In genomic region chr4:86885790-86886159, GRCm38 (mm10) we compare ENCODE assay signal across 7 mouse cellular contexts. TPM values are rescaled to one million over a fixed set of nuclear protein-coding genes. Genes with fewer than 3 reads are reported as not detected.
A peak's percentile ranks its signal among the peaks of the same experiment; 100 is the strongest.
DNase-seq lines count a peak whose midpoint lies in the region; ATAC-seq and TF ChIP-seq lines count a peak whose summit lies in the region.

No protein-coding gene starts in this region.

- no peaks in the 10 kb centered on the region for H3K79me2 ChIP-seq in myocyte (ENCODE audit: control insufficient read depth, insufficient read depth)

- no peak for TF ChIP-seq POLR2A in spleen, adult 2 months (IDR thresholded peaks at IDR 0.05; ENCODE audit: low read depth, low read length)
- no peak for TF ChIP-seq POLR2A in myocyte (IDR thresholded peaks at IDR 0.05; ENCODE audit: insufficient read length, low read depth)

- TF ChIP-seq CTCF in spleen, adult 2 months (IDR thresholded peaks at IDR 0.05; ENCODE audit: extremely low read depth, insufficient read depth, insufficient read length, insufficient replicate concordance), result no peak

- 0 out of 2 replicates have a peak overlapping the region, but pooled peaks have one; percentile 13 for H3K27ac ChIP-seq in spleen, adult 2 months (ENCODE audit: insufficient read depth, low read length)
- H3K27ac ChIP-seq in forebrain, embryonic 12.5 days, result no peak overlapping the region
- no peak overlapping the region for H3K27ac ChIP-seq in limb, embryonic 13.5 days

- ATAC-seq in forebrain, embryonic 12.5 days (ENCODE audit: low FRiP score), result no peak
- no peak for ATAC-seq in limb, embryonic 13.5 days (ENCODE audit: low FRiP score, low read depth)

- H3K9ac ChIP-seq in forebrain, embryonic 12.5 days, result no peak overlapping the region
- H3K9ac ChIP-seq in limb, embryonic 13.5 days, result peak overlapping the region; percentile 32; the same call in 1 of the 2 replicates

- DNase-seq in spleen, adult 2 months (ENCODE audit: low read depth in 1 of 2, low spot score in 2 of 2), result no peak
- DNase-seq in spleen, postnatal 36 days (ENCODE audit: low spot score in 2 of 2), result no peak
- no peak for DNase-seq in layer of hippocampus, adult 9-10 months (ENCODE audit: low spot score)
- no peak for DNase-seq in urinary bladder, postnatal 10 days (ENCODE audit: low spot score)

- no peaks in the 10 kb centered on the region for H3K27me3 ChIP-seq in spleen, adult 2 months (ENCODE audit: control insufficient read depth, insufficient read depth, low read length)
- no peaks in the 10 kb centered on the region for H3K27me3 ChIP-seq in forebrain, embryonic 12.5 days
- no peaks in the 10 kb centered on the region for H3K27me3 ChIP-seq in limb, embryonic 13.5 days
- peaks cover 10% of the 10 kb centered on the region for H3K27me3 ChIP-seq in myocyte (ENCODE audit: control insufficient read depth, insufficient read depth, insufficient read length)

- H3ac ChIP-seq in myocyte (ENCODE audit: control insufficient read depth, insufficient read length), result no peak overlapping the region

- H3K4me2 ChIP-seq in forebrain, embryonic 12.5 days, result peak overlapping the region; percentile 35
- H3K4me2 ChIP-seq in limb, embryonic 13.5 days (replicated peaks), result peak overlapping the region; percentile 59
- peak overlapping the region; percentile 19 for H3K4me2 ChIP-seq in myocyte (ENCODE audit: low read depth)

- H3K4me1 ChIP-seq in spleen, adult 2 months (ENCODE audit: control insufficient read depth, insufficient read depth, insufficient read length), result 0 out of 2 replicates have a peak, but pooled peaks cover 6% of the 10 kb centered on the region
- H3K4me1 ChIP-seq in forebrain, embryonic 12.5 days, result no peaks in the 10 kb centered on the region
- no peaks in the 10 kb centered on the region for H3K4me1 ChIP-seq in limb, embryonic 13.5 days

- peak overlapping the region; percentile 41; the same call in 1 of the 2 replicates for H3K4me3 ChIP-seq in spleen, adult 2 months (ENCODE audit: extremely low read depth, insufficient read depth, insufficient read length)
- H3K4me3 ChIP-seq in forebrain, embryonic 12.5 days (replicated peaks), result peak overlapping the region; percentile 4; the same call in 1 of the 2 replicates
- peak overlapping the region; percentile 34 for H3K4me3 ChIP-seq in limb, embryonic 13.5 days
- H3K4me3 ChIP-seq in myocyte, result no peak overlapping the region

- H3K9me3 ChIP-seq in forebrain, embryonic 12.5 days, result no peaks in the 10 kb centered on the region
- H3K9me3 ChIP-seq in limb, embryonic 13.5 days, result no peaks in the 10 kb centered on the region

- H3K36me3 ChIP-seq in spleen, adult 2 months (ENCODE audit: control insufficient read depth, insufficient read depth, low read length), result no peaks in the 10 kb centered on the region
- H3K36me3 ChIP-seq in forebrain, embryonic 12.5 days (replicated peaks), result no peaks in the 10 kb centered on the region
- peaks cover 5% of the 10 kb centered on the region for H3K36me3 ChIP-seq in limb, embryonic 13.5 days
- no peaks in the 10 kb centered on the region for H3K36me3 ChIP-seq in myocyte (ENCODE audit: control insufficient read depth, insufficient read depth)

- 10% methylated on average over 12 of the region's 12 CpGs for WGBS in spleen, adult 2 months
- WGBS in forebrain, embryonic 12.5 days, result 52% methylated on average over 12 of the region's 12 CpGs
- 44% methylated on average over 12 of the region's 12 CpGs for WGBS in limb, embryonic 13.5 days

TF ChIP-seq in myocyte, 11 proteins besides CTCF, POLR2A, EP300 and RAD21:
- TF ChIP-seq POLR2AphosphoS2 (IDR thresholded peaks at IDR 0.05; ENCODE audit: insufficient read length, low read depth), result no peak
- TF ChIP-seq MAX (IDR thresholded peaks at IDR 0.05; ENCODE audit: low read depth), result no peak
- TF ChIP-seq USF1 (IDR thresholded peaks at IDR 0.05; ENCODE audit: low read depth), result no peak
- no peak for TF ChIP-seq MYOG (IDR thresholded peaks at IDR 0.05; ENCODE audit: control insufficient read depth in 1 of 3, insufficient read depth in 1 of 3, insufficient read length in 2 of 3, low read depth in 2 of 3)
- no peak for TF ChIP-seq TCF3 (IDR thresholded peaks at IDR 0.05; ENCODE audit: insufficient read length, low read depth)
- no peak for TF ChIP-seq MYOD1 (IDR thresholded peaks at IDR 0.05; ENCODE audit: control insufficient read depth in 1 of 3, insufficient read length in 2 of 3, low read depth in 2 of 3)
- no peak for TF ChIP-seq SRF (IDR thresholded peaks at IDR 0.05; ENCODE audit: control insufficient read depth, insufficient read length, low read depth)
- TF ChIP-seq TCF12 (IDR thresholded peaks at IDR 0.05; ENCODE audit: insufficient read depth, poor library complexity, severe bottlenecking), result no peak
- no peak for TF ChIP-seq CEBPB (IDR thresholded peaks at IDR 0.05; ENCODE audit: insufficient read depth, poor library complexity, severe bottlenecking)
- TF ChIP-seq E2F4 (IDR thresholded peaks at IDR 0.05; ENCODE audit: insufficient read depth), result no peak
TF ChIP-seq in myocyte: peak in this region for 0.

RNA-seq across cellular contexts. Expression of gene Acer2, which starts 11.6 kb away (rescaled TPM):
- polyA plus RNA-seq in spleen, adult 2 months (2012; rRNA removed), result 1.9 and 2.1 TPM in 2 replicates
- polyA plus RNA-seq in forebrain, embryonic 12.5 days (2016; fragmentation: Nextera tagmentation; extraction: Ambion mirVana), result 12.1 and 12.4 TPM in 2 replicates
- polyA plus RNA-seq in limb, embryonic 13.5 days (2015; fragmentation: Nextera tagmentation; extraction: Ambion mirVana), result 13.6 and 16.0 TPM in 2 replicates
- polyA plus RNA-seq in myocyte (2012; fragmentation: generic; extraction: Trizol), result 0.01 TPM

RNA-seq across cellular contexts. Expression of gene Rps6, which starts 28.6 kb away (rescaled TPM):
- 576 and 618 TPM in 2 replicates for polyA plus RNA-seq in spleen, adult 2 months (2012; rRNA removed)
- 508 and 518 TPM in 2 replicates for polyA plus RNA-seq in forebrain, embryonic 12.5 days (2016; fragmentation: Nextera tagmentation; extraction: Ambion mirVana)
- 670 and 677 TPM in 2 replicates for polyA plus RNA-seq in limb, embryonic 13.5 days (2015; fragmentation: Nextera tagmentation; extraction: Ambion mirVana)
- 2,131 TPM for polyA plus RNA-seq in myocyte (2012; fragmentation: generic; extraction: Trizol)
